Mouse (Mus musculus): ENCODE measurements at regions not wholly inside any gene's neighbourhood (a gene's known extent, or its start where the extent isn't known, plus 50 kb on each side); places are given as distances from the start of the nearest gene placed in this dataset.

DNA sequence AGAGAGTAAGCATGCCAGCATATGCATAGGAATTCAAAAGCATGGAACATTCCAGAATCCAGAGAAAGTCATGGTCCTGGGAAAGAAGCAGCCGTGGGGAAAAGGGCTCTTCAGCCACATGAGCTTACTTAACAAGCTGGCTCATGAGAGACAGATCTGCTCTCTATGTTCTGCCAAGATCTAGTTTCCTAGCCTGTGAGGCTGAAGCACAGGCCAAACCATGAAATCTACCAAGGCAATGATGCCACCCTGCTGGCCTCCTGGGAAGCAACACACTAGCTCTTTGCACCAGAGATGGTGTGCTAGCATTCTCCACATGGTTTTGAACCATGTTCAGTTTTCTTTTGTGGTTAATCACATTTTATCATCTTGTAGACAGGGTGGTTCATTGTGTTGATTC, 75.5 kb upstream of the N6amt1 start:
- H3K27ac ChIP-seq (replicated peaks; ENCODE audit: low read depth, low read length), result no peak overlapping the region
- ATAC-seq (ENCODE audit: low FRiP score, low read depth) (no peak), DNase-seq (ENCODE audit: low spot score) (no peak)
- WGBS, result 68% methylated on average over 1 of the region's 1 CpGs
- H3K9ac ChIP-seq (ENCODE audit: low read depth, low read length, severe bottlenecking), result no peak overlapping the region
- H3K36me3 ChIP-seq (ENCODE audit: control insufficient read depth, insufficient read depth, low read length), result no peaks in the 10 kb centered on the region
- H3K9me3 ChIP-seq (ENCODE audit: control insufficient read depth, low read length), result 0 out of 2 replicates have a peak, but pooled peaks cover 4% of the 10 kb centered on the region
- H3K27me3 ChIP-seq (ENCODE audit: control insufficient read depth, insufficient read depth, low read length), result no peaks in the 10 kb centered on the region
- H3K4me2 ChIP-seq (replicated peaks; ENCODE audit: low read depth, low read length, severe bottlenecking), result no peak overlapping the region
- no peaks in the 10 kb centered on the region for H3K4me1 ChIP-seq (ENCODE audit: control insufficient read depth, insufficient read depth, low read length)
- no peak for TF ChIP-seq POLR2A (IDR thresholded peaks at IDR 0.05; ENCODE audit: borderline replicate concordance, extremely low read depth, insufficient read depth, insufficient read length)
- H3K4me3 ChIP-seq (replicated peaks; ENCODE audit: low read length), result no peak overlapping the region

DNA sequence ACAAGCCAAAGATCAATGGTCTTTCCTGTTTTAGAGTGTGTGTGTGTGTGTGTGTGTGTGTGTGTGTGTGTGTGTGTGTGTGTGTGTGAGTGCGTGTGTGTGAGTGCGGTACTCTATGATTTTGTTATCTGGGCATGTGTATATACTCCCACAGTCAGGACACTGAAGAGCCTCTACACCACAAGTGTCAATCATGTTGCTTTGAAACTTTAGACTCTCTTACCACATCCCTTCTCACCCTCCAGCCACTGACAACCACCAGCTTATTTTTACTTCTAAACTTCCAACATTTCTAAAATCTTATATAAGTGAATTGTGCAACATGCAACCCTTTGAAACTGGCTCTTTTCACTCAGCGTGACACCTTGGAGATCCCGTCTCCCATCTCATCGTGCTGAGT, 81.6 kb upstream of the N6amt1 start:
- DNase-seq (ENCODE audit: low spot score) (no peak), ATAC-seq (ENCODE audit: low FRiP score, low read depth) (no peak)
- no peak overlapping the region for H3K9ac ChIP-seq (ENCODE audit: low read depth, low read length, severe bottlenecking)
- no peak overlapping the region for H3K4me2 ChIP-seq (replicated peaks; ENCODE audit: low read depth, low read length, severe bottlenecking)
- WGBS, result 91% methylated on average over 5 of the region's 5 CpGs
- H3K4me1 ChIP-seq (ENCODE audit: control insufficient read depth, insufficient read depth, low read length), result no peaks in the 10 kb centered on the region
- H3K27me3 ChIP-seq (ENCODE audit: control insufficient read depth, insufficient read depth, low read length), result no peaks in the 10 kb centered on the region
- H3K9me3 ChIP-seq (ENCODE audit: control insufficient read depth, low read length), result no peaks in the 10 kb centered on the region
- H3K27ac ChIP-seq (replicated peaks; ENCODE audit: low read depth, low read length), result no peak overlapping the region
- no peak for TF ChIP-seq POLR2A (IDR thresholded peaks at IDR 0.05; ENCODE audit: borderline replicate concordance, extremely low read depth, insufficient read depth, insufficient read length)
- H3K4me3 ChIP-seq (replicated peaks; ENCODE audit: low read length), result no peak overlapping the region
- H3K36me3 ChIP-seq (ENCODE audit: control insufficient read depth, insufficient read depth, low read length), result no peaks in the 10 kb centered on the region

DNA sequence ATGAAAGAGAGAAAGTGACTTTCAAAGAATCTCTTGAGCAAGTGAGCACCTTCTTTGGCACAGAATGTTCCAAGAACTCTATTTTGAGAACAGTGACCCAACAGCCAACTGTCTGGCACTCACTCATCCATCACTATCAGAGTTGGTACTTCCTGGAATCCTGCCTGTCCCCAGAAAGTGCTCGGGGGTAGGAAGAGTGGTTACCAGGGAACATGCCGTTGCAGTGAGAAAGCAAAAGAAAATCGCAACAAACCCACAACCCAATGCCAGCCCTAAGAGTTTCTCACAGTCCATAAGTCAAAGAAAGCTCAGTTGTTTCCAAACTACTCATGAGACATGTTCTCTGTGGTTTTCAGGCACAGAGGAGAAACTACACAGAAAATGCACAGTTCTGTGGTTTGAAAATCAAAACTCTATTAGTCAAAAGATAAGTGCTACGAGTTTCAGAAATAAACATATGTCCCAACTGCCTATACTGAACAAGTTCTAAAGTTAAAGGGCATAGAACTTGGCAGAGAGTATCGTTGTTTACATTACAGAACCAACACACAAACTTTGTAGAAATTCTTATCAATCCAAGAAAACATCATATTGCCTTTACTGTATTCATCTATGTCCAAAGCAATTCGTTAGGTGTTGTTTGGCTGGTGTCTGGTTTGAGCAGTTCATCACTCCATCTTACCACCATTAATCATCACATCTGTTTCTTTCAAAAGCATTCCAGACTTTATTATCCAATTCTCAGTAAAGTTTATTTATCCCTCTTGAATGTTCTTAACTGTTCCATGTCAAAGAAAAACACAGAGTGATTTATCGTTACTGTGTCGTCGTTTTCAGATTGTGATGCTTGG, 85.8 kb upstream of the N6amt1 start:
- Histone ChIP-seq H3K4me3 (replicated peaks; ENCODE audit: low read length) (no peak overlapping the region), H3K4me1 (ENCODE audit: control insufficient read depth, insufficient read depth, low read length) (peaks cover 3% of the 10 kb centered on the region; the same call in 1 of the 2 replicates), H3K27ac (replicated peaks; ENCODE audit: low read depth, low read length) (no peak overlapping the region), H3K9me3 (ENCODE audit: control insufficient read depth, low read length) (no peaks in the 10 kb centered on the region), H3K4me2 (replicated peaks; ENCODE audit: low read depth, low read length, severe bottlenecking) (no peak overlapping the region), H3K9ac (ENCODE audit: low read depth, low read length, severe bottlenecking) (no peak overlapping the region), H3K27me3 (ENCODE audit: control insufficient read depth, insufficient read depth, low read length) (no peaks in the 10 kb centered on the region), H3K36me3 (ENCODE audit: control insufficient read depth, insufficient read depth, low read length) (no peaks in the 10 kb centered on the region)
- 71% methylated on average over 9 of the region's 9 CpGs for WGBS
- no peak for TF ChIP-seq POLR2A (IDR thresholded peaks at IDR 0.05; ENCODE audit: borderline replicate concordance, extremely low read depth, insufficient read depth, insufficient read length)
- no peak for DNase-seq (ENCODE audit: low spot score)
- no peak for ATAC-seq (ENCODE audit: low FRiP score, low read depth)

DNA sequence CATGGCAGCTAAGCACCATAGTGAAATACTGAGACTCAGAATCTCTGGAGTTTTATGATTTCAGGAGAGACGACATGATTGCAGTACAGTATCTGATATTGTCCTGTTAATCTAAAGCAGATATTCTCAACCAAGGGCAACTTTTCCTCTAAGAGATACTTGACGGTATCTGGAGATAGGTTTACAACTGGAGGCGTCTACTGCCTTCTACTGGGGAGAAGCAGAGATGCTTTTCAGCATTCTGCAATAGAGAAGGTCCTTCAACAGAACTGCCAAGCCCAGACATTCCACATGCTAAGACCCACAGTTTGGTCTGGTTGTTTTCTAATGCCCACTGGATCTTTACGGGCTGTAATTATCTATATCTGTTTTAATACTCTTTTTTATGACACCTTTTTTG, 86.5 kb upstream of the N6amt1 start:
- ATAC-seq (ENCODE audit: low FRiP score, low read depth) (no peak), DNase-seq (ENCODE audit: low spot score) (no peak)
- H3K27ac ChIP-seq (replicated peaks; ENCODE audit: low read depth, low read length), result no peak overlapping the region
- TF ChIP-seq POLR2A (IDR thresholded peaks at IDR 0.05; ENCODE audit: borderline replicate concordance, extremely low read depth, insufficient read depth, insufficient read length), result no peak
- H3K9ac ChIP-seq (ENCODE audit: low read depth, low read length, severe bottlenecking), result no peak overlapping the region
- H3K36me3 ChIP-seq (ENCODE audit: control insufficient read depth, insufficient read depth, low read length), result no peaks in the 10 kb centered on the region
- no peak overlapping the region for H3K4me2 ChIP-seq (replicated peaks; ENCODE audit: low read depth, low read length, severe bottlenecking)
- no peaks in the 10 kb centered on the region for H3K9me3 ChIP-seq (ENCODE audit: control insufficient read depth, low read length)
- H3K4me3 ChIP-seq (replicated peaks; ENCODE audit: low read length), result no peak overlapping the region
- no peaks in the 10 kb centered on the region for H3K27me3 ChIP-seq (ENCODE audit: control insufficient read depth, insufficient read depth, low read length)
- H3K4me1 ChIP-seq (ENCODE audit: control insufficient read depth, insufficient read depth, low read length), result peaks cover 4% of the 10 kb centered on the region; the same call in 1 of the 2 replicates
- 82% methylated on average over 4 of the region's 4 CpGs for WGBS

DNA sequence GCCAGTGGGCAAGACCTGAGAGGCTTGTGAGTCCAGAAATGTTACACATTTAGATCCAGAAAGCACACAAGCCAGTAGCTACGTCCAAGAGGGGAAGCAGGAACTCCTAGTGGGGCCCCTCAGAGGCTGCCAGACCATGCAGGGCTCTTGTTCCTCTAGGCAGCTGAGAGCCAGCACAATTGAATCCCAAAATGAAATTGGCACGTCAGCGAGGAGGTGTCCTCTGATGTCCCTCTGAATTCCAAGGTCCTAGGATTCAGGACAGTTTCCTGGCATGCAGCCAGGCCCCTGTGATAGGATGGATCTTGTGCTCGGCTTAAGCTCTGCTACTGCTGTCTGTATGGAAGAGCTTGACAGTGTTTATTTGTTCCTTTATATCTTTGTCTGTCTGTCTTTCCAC, 90.4 kb upstream of the N6amt1 start:
- DNase-seq (ENCODE audit: low spot score), result no peak
- Histone ChIP-seq H3K27me3 (ENCODE audit: control insufficient read depth, insufficient read depth, low read length) (no peaks in the 10 kb centered on the region), H3K4me3 (replicated peaks; ENCODE audit: low read length) (no peak overlapping the region), H3K4me1 (ENCODE audit: control insufficient read depth, insufficient read depth, low read length) (peaks cover 7% of the 10 kb centered on the region; the same call in 1 of the 2 replicates), H3K27ac (replicated peaks; ENCODE audit: low read depth, low read length) (no peak overlapping the region), H3K36me3 (ENCODE audit: control insufficient read depth, insufficient read depth, low read length) (no peaks in the 10 kb centered on the region), H3K9me3 (ENCODE audit: control insufficient read depth, low read length) (no peaks in the 10 kb centered on the region), H3K9ac (ENCODE audit: low read depth, low read length, severe bottlenecking) (no peak overlapping the region), H3K4me2 (replicated peaks; ENCODE audit: low read depth, low read length, severe bottlenecking) (no peak overlapping the region)
- 53% methylated on average over 4 of the region's 4 CpGs for WGBS
- no peak for ATAC-seq (ENCODE audit: low FRiP score, low read depth)
- no peak for TF ChIP-seq POLR2A (IDR thresholded peaks at IDR 0.05; ENCODE audit: borderline replicate concordance, extremely low read depth, insufficient read depth, insufficient read length)

Measured in limb, embryonic 14.5 days (tissue).